Mouse (Mus musculus): ENCODE results near the gene Tenm3.
"Not testable (repeated sequence)": the region's sequence is repeated elsewhere in the genome, so short reads cannot be mapped to it uniquely, and the experiment has no call there.

Tenm3 gene

DNA sequence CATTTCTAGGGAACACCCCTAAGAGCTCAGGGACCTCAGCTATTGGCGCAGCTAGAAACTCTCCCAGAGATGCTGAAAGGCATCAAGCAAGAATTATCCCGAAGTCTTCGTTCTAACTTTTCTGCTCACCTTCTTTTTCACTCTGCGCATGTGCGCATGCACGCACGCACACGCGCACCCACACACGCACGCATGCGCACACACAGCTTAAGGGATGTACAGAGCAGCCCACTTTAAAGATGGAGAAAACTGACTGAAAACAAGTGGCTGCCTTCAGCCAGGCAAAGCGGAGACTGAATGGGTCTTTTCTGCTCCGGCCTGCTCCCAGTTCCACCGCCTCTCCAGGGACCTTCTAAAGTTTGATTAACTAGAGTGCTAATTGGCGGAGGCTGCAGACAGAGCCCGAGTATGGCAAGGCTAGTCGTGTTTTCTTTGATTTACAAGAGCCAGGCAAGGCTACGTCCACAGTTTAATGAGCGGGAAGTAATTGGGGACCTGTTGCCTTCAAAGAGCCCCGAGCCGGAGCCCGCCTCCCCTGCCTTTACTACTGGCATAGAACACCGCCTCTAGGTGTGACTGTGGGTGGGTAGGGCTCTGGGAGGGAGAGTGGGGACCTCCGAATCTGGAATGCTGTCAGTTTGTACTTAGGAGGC lies 623.1 kb downstream of the Tenm3 start:
- no peak for DNase-seq (ENCODE audit: low read depth in 1 of 2, low spot score in 2 of 2)

DNA sequence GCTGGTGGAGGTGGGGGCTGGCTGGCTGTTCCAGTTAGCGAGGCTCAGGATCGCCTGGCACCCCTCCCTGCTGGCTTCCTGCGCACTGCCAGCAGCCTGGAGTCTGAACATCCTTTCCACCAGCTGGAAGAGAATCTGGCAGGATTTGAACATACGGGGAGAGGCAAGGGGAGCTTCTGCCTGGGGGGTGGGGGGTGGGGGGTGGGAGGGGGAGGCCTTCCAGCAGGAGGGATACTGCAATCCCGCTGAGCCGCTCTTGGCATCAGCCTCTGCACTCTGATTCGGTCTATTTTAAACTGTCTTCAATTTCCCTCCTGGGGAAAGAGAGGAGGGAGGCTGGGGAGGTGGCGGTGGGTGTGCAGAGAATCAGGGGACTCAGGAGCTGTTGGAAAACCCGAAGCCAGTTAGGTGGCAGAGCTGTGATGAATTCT lies 628.7 kb downstream of the Tenm3 start:
- DNase-seq (ENCODE audit: low read depth in 1 of 2, low spot score in 2 of 2) = no peak

DNA sequence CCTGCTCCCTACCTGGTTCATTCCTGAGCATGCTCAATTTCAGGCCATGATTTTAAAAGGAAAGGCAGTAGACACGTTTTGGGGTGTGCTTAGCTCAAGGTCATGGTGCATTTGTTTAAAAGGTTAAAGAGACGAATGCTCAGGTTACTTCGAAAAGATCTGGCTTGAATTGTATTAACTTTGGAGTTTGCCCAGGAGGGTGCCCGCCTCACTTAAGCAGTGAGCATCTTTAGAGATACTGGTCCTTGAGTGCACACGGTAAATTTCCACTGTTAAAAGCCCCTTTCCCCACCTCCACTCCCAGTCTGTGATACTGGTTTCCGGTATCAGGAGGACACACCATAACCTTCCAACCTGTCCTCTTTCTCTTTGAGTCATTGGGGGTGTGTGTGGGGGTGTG lies 629.4 kb downstream of the Tenm3 start:
- no peak for DNase-seq (ENCODE audit: low read depth in 1 of 2, low spot score in 2 of 2)

DNA sequence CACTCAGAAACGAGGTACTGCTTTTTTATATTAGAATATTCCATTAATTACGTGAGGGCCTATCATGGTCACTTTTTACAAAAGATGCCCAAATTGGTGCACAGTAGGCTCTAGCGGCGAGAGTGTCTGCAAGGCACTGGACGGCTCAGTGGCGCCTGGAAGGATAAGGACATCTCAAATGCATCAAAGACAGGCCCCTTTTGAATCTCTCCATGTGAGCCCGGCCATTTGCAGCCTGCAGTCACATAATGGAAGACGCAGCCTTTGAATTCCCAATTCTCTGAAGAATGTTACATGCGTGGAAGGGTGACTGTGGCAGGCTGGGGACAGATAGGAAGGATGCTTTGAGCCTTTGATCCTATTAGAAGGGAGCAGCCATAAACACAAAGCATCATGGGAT lies 631.8 kb downstream of the Tenm3 start:
- DNase-seq (ENCODE audit: low read depth in 1 of 2, low spot score in 2 of 2) = no peak

DNA sequence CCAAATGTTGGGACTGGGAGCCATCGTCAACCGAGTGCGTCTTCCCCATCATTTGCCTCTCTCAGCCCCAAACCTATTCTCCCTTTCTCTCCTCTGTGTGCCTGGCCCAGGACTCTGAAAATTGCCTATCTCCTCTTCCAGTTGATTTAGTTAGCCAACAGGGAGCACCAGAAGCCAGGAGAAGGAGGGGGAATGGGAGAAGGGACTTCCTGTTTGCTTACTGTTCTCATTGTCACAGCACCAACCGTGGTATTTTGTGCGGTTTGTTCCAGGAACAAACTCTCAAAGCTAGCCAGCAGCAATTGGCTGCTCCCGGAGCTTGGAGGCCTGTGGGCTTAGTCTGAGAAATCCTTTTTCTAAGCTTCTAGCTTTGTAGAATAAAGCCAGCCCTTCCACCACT lies 636.2 kb downstream of the Tenm3 start:
- no peak for DNase-seq (ENCODE audit: low read depth in 1 of 2, low spot score in 2 of 2)

DNA sequence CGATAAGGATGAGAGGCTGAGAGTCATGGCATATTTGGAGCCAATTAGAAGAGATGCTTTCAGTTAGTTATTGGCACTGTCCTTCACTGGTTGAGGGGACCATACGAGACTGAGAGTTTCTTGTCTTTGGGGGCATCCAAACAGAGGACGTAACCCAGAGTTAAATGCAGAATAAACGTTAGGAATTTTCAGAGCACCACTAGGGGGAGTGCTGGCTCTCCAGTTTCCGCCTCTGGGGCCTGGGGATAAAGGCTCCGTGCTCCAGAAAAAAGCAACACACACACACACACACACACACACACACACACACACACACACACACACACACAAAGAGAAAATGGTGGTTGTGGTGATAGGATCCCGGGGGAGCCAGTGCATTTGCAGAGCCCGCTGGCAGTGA lies 636.8 kb downstream of the Tenm3 start:
- DNase-seq (ENCODE audit: low read depth in 1 of 2, low spot score in 2 of 2) = no peak

DNA sequence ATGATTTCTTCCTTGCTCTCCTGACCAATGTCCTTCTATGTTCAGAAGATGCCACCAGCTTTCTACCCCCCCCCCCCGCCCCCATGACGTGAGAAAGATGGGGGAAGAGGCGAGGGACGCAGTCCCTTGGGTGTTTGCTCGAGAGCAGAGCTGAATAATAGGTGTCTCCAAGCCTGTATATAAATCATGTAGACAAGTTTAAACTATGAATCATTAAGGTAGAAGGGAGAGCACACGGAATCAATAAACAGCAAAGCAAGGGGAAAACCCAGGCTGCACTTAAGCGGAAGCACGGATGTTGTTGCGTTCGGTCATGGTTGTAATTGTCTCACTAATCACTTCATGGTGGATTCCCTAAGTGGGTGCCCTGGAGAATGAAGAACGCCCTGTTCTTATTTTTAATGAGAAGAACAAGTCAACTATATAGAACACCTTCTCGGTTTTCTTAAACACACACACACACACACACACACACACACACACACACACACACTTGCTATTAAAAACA lies 638.9 kb downstream of the Tenm3 start:
- DNase-seq (ENCODE audit: low read depth in 1 of 2, low spot score in 2 of 2) = no peak

DNA sequence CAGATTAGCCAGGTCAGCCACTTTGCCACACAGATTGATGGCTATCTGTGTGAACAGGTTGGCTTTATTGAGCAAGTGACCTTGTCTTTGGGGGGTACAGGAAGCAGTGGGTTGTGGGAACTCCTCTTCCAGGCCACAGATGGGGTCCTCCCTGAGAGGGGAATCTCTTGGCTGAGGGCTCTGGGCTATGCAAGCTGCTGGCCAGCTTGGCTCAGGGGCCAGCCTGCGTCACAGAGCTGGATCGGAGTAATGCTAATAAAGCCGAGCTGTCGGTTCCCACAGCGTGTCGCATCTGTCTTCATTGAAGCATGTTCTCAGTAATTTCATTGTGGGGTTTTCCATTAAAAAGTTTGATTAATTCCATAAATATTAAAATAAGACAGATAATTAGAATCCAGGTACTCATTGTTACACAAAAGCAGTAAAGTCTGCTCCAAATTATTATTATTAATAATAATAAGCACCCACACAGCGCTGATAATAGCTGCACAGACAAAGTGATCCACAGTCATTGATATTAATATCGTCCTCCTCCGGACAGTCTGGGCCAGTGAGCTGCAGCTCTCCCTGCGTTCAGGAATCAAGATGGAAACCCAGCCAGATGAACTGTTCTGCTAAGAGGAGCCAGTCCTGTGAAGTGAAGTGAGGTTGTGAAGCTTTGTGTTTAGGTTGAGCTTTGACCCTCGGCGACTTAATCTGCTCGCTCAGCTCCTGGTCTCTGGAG lies 639.5 kb downstream of the Tenm3 start:
- DNase-seq (ENCODE audit: low read depth in 1 of 2, low spot score in 2 of 2) = no peak

DNA sequence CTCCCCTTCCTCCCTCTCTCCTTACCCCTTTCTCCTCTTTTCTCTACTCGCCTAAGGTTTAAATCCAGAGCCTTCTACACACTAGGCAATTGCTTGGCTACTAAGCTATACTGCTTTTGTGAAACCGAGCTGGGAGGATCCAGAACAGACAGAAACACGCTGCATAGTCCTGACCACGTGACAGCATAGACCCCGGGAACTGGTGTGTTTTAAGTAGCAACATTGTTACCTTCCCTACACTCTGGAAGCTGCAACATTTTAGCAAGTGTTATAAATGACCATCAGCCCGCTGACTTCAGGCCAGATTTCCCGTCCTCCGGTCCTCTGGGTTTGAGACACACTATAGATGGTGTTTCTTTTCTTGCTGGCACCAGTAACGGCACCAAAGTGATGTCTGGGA lies 640.1 kb downstream of the Tenm3 start:
- no peak for DNase-seq (ENCODE audit: low read depth in 1 of 2, low spot score in 2 of 2)

DNA sequence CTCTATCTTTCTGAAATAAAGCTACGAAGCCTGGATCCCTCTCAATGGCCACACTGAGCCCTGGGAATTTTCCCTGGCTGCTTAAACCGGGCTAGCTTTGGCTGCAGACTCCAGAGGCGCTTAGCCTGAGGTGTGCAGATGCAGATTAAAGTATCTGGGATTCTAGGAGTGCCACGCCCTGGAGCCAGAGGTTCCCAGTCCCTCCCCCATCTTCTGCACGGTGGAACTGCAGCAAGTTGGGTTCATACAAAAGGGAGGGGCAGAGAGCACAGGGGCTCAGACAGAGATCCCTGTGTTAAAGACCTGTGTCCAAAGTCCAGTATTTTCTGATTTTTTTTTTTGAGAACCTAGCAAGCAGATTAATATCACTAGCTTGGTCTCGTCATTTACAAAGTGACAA lies 640.6 kb downstream of the Tenm3 start:
- no peak for DNase-seq (ENCODE audit: low read depth in 1 of 2, low spot score in 2 of 2)

DNA sequence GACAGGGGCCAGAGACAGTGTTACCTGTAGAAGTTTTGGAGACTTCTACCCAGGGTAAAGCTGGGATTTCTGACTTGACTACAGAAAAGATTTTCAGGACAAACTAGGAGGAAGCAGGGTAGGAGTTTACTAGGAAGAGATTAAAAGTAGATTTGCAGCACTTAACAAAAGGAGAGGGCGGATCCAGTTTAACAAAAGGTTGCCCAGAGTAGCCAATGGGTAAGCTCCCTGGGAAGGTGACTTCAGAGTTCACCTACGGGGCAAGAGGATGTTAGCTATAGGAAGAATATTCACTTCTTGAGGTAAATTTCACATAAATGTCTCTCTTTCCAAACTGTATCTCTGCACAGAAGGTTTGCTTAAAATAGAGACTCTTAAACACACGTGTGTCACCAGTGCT lies 641.1 kb downstream of the Tenm3 start:
- DNase-seq (ENCODE audit: low read depth in 1 of 2, low spot score in 2 of 2) = no peak

DNA sequence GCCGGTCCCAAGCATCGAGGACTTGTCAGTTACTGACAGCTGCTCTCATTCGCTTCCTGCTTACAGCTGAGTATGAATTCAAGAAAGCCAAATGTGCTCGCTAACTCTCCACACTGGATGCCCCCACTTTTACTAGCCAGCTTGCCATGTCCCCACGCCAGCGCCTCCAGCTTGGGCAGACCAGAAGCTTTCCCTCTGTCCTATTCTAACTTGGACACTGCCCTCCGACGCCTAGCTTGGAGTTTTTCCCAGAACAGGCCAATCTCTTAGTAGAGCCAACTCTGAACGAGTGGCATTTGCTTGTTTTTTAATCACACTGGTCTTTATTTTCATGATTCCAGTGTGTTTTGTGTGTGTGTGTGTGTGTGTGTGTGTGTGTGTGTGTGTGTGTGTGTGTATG lies 644.6 kb downstream of the Tenm3 start:
- no peak for DNase-seq (ENCODE audit: low read depth in 1 of 2, low spot score in 2 of 2)

DNA sequence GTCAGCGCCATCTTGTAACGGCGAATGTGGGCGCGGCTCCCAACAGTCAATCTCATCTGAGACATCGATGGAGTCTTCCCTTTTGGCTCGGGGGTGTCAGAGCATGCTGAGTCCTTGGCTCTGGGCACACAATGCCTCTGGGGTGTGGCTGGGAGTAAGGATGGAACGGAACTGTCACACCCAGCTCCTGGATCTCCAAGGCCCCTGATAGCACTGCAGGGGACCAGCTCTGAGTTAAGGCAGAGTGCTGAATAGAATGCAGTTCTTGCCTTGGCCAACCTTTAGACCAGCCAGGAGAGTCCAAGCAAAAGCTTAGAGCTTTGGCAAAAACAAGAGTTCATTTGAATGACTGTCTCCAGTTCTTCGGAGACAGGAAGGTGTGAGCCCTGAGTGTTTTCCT lies 647.8 kb downstream of the Tenm3 start:
- DNase-seq (ENCODE audit: low read depth in 1 of 2, low spot score in 2 of 2) = no peak

DNA sequence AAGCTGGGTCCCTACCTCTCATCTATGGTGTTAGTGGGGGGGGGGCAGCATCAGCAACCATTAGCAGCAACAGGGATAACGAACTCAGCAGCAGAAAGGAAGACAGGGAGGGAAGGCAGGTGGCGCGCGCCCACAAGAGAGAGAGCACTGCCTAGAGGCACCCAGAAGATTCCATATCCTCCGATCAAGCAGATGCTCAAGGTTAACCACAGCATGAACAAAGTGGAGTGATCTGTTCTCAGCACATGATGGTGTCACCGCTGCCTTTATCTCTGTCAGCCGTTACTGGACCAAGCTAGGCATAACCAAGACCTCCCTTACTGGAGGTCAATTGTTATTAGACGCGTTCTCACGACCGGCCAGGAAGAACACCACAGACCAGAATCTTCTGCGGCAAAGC lies 655.2 kb downstream of the Tenm3 start:
- no peak for DNase-seq (ENCODE audit: low read depth in 1 of 2, low spot score in 2 of 2)

DNA sequence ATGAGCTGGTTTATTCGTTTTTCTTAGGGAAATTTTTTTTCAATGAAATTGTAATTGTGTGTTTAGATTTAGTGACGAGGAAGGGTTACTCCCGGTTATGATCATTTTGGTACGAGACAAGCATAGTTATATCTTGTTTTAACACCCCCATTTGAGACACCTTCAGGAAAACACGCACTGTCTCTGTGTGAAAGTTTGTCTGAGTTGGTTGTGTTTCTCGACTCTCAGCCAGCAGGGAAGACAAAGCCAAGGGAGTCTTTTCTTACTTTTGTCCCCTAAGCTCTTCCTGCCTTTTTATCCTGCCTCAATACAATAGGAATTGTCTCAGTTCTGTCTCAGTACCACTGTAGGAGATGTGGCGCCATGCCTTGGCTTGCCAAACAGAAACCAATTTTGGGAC lies 660.0 kb downstream of the Tenm3 start:
- no peak for DNase-seq (ENCODE audit: low read depth in 1 of 2, low spot score in 2 of 2)

DNA sequence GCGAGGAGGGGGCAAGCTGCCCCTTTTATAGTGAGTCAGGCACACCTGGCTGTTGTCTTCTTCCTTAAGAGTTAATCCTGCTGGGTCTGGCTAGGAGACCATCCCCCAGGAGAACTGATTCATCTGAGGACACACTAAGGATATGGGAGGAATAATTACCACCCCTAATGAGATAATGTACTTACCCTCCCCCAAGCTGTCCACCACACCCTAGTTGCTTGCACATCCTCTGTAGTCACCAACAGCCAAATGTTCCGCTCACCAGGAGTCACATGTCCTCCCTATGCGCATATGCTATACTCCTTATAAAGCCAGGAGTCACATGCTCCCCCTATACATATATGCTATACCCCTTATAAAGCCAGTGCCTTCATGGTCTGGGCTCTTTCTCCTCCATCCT lies 662.8 kb downstream of the Tenm3 start:
- DNase-seq (ENCODE audit: low read depth in 1 of 2, low spot score in 2 of 2) = no peak

DNA sequence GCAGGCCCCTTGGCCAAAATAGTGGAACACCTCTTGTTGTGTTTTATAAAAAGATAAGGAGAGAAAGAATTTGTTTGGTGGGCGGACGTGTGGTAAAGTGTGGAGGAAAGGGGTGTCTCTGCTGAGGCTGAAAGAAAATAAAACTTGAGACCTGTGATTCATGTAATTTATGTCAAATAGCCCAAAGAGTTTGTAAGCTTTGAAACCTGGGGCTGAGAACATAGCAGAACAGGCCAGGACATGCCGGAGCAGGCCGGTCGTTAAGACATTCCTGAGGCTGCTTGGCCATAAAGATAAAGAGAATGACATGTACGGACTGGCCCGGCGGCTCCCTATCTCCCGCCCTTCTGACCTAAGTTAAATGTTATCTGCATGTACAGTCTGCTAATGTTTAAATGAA lies 663.6 kb downstream of the Tenm3 start:
- DNase-seq (ENCODE audit: low read depth in 1 of 2, low spot score in 2 of 2) = not testable (repeated sequence)

DNA sequence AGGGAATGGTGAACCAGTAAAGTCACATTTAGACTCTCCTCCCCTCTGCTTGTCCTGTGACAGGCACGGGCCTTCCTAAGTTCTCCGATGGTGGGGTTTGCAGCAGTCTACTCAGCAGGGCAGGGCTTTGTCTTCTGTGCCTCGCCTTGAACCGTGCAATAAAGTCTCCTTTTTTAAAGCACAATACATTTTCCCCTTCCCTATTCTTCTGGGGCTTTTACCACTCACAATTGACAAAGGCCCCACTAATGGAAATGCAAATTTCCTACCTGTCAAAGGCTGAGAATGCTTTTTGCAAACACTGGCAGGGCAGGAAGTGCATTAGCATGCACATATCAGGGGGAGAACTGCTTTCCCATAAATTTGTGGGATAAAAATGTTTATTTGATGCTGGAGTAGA lies 664.8 kb downstream of the Tenm3 start:
- DNase-seq (ENCODE audit: low read depth in 1 of 2, low spot score in 2 of 2) = no peak

DNA sequence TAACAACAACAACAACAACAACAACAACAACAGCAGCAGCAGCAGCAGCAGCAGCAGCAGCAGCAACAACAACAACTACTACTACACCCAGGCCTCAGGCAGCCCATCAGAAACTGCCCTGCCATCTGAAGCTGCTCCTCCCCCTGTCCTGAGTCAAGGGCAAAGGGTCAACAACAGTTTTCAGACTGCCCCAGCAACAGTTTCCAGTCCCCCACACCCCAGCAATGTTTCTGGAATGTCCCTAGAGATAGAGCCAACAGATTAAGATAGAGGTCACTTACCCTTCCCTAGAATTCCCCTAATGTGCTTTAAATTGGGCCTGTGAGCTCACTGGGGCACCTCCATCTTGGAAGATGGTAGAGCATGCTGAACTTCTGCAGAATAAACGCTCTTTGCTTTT lies 665.9 kb downstream of the Tenm3 start:
- no peak for DNase-seq (ENCODE audit: low read depth in 1 of 2, low spot score in 2 of 2)

All from monocyte, adult 2 months (primary cell).